Mouse (Mus musculus): ENCODE measurements around the gene Atp6ap1l. TPM values are rescaled to one million over a fixed set of nuclear protein-coding genes. Genes with fewer than 3 reads are reported as not detected.

Atp6ap1l gene
- polyA plus RNA-seq, 1 experiment from 2014 or later: 0.98 TPM

DNA sequence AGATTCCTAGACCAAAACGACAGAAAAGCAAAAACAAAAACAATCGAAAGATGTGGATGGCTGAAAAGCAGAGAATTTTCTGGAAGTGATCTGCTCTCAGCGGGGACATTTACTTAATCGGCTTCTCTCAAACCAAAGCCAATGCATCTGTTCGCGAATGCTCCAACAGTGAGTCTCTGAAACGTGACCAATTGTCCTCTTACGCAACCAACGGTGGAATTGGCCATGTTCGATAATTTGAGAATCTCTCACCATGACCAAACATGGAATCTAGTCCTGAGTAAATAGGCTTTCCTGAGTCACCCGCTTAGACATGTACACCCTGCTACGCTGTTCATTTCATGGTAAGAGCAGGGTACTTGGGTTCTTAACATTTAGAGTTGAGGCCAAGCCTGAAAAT lies 8.3 kb downstream of the Atp6ap1l start:
- Histone ChIP-seq H3K9ac (no peak overlapping the region), H3K4me3 (replicated peaks; ENCODE audit: low read length) (no peak overlapping the region), H3K36me3 (replicated peaks; ENCODE audit: control insufficient read depth, insufficient read depth) (no peaks in the 10 kb centered on the region), H3K4me2 (replicated peaks) (no peak overlapping the region), H3K27ac (no peak overlapping the region), H3K9me3 (ENCODE audit: control insufficient read depth, low read length) (no peaks in the 10 kb centered on the region), H3K27me3 (ENCODE audit: control insufficient read depth, insufficient read depth, low read length) (no peaks in the 10 kb centered on the region), H3K4me1 (replicated peaks; ENCODE audit: control insufficient read depth, insufficient read depth, low read length) (no peaks in the 10 kb centered on the region)
- 92% methylated on average over 12 of the region's 12 CpGs for WGBS
- DNase-seq (ENCODE audit: low spot score) (no peak), ATAC-seq (ENCODE audit: low FRiP score) (no peak)

DNA sequence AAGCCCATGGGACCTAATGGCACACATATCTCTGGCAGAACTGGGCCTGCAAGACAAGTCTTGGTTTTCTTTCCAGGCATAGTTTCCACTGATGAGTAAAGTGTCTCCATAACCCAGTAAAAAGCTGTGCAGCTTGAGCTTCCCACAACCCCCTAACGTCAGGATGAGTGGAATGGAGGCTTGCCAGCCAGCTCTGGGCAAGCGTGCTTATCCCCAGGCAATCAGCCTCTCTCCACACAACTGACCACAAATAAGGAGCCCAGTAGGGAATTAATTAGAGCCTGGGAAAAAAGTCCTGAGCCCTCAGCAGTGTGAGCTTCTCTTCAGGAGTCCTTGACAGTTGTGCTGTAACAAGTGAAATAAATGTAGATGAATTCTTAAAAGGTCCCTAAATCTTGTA lies 9.1 kb downstream of the Atp6ap1l start:
- 29% methylated on average over 2 of the region's 2 CpGs for WGBS
- no peaks in the 10 kb centered on the region for H3K4me1 ChIP-seq (replicated peaks; ENCODE audit: control insufficient read depth, insufficient read depth, low read length)
- peak; percentile 27; the same call in 1 of the 2 replicates for ATAC-seq (ENCODE audit: low FRiP score)
- no peak overlapping the region for H3K9ac ChIP-seq
- no peaks in the 10 kb centered on the region for H3K36me3 ChIP-seq (replicated peaks; ENCODE audit: control insufficient read depth, insufficient read depth)
- H3K27me3 ChIP-seq (ENCODE audit: control insufficient read depth, insufficient read depth, low read length): no peaks in the 10 kb centered on the region
- no peak overlapping the region for H3K4me3 ChIP-seq (replicated peaks; ENCODE audit: low read length)
- DNase-seq (ENCODE audit: low spot score): no peak
- no peak overlapping the region for H3K27ac ChIP-seq
- no peak overlapping the region for H3K4me2 ChIP-seq (replicated peaks)
- H3K9me3 ChIP-seq (ENCODE audit: control insufficient read depth, low read length): no peaks in the 10 kb centered on the region

DNA sequence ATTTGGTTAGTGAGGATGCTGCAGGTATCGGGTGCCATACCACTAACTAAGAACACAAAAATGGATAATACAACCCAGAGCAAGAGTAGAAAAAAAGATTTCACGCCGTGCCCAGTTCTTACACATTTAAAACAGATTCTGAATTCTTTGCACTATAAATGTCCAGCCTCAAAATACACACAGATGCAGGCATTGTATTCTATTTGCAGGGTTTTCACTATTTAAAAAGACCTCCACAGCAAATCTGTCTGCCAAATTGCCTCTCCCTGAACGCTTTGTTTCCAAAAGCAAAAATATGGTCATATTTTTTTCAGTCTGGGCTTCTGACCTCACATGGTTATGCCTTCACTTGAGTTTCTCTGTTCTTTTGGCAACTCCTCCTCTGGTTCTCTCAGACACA lies 10.3 kb downstream of the Atp6ap1l start:
- ATAC-seq (ENCODE audit: low FRiP score): no peak
- no peak overlapping the region for H3K27ac ChIP-seq

DNA sequence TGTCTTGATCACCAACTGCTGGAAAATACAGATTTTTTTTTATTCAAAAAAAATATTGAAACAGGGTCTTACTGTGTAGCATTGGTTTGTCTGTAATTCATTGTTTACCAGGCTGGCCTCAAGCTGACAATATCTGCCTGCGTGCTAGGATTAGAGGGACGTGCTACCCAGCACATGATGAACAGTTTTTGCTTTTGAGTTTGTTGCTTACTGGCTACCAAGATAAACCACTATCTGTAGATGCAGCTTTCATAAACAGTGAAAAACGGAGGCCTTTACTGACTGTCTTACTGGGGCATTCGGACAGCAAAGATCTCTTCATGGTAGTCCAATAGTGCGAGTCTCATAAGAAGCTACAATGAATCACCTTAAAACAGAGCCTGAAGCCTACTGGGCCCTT lies 15.0 kb downstream of the Atp6ap1l start:
- H3K27me3 ChIP-seq (ENCODE audit: control insufficient read depth, insufficient read depth, low read length): no peaks in the 10 kb centered on the region
- WGBS: 88% methylated on average over 5 of the region's 5 CpGs
- H3K4me2 ChIP-seq (replicated peaks): no peak overlapping the region
- H3K27ac ChIP-seq: no peak overlapping the region
- no peak overlapping the region for H3K9ac ChIP-seq
- no peaks in the 10 kb centered on the region for H3K36me3 ChIP-seq (replicated peaks; ENCODE audit: control insufficient read depth, insufficient read depth)
- no peak overlapping the region for H3K4me3 ChIP-seq (replicated peaks; ENCODE audit: low read length)
- no peaks in the 10 kb centered on the region for H3K4me1 ChIP-seq (replicated peaks; ENCODE audit: control insufficient read depth, insufficient read depth, low read length)
- no peak for ATAC-seq (ENCODE audit: low FRiP score)
- H3K9me3 ChIP-seq (ENCODE audit: control insufficient read depth, low read length): no peaks in the 10 kb centered on the region
- DNase-seq (ENCODE audit: low spot score): no peak

More for the DNA sequence above, 10.3 kb downstream of the Atp6ap1l start:
- DNase-seq (ENCODE audit: low spot score): no peak
- H3K9ac ChIP-seq: no peak overlapping the region
- no peaks in the 10 kb centered on the region for H3K27me3 ChIP-seq (ENCODE audit: control insufficient read depth, insufficient read depth, low read length)
- H3K4me1 ChIP-seq (replicated peaks; ENCODE audit: control insufficient read depth, insufficient read depth, low read length): no peaks in the 10 kb centered on the region
- H3K36me3 ChIP-seq (replicated peaks; ENCODE audit: control insufficient read depth, insufficient read depth): no peaks in the 10 kb centered on the region
- H3K4me2 ChIP-seq (replicated peaks): no peak overlapping the region
- 93% methylated on average over 4 of the region's 4 CpGs for WGBS
- no peaks in the 10 kb centered on the region for H3K9me3 ChIP-seq (ENCODE audit: control insufficient read depth, low read length)
- H3K4me3 ChIP-seq (replicated peaks; ENCODE audit: low read length): no peak overlapping the region

DNA sequence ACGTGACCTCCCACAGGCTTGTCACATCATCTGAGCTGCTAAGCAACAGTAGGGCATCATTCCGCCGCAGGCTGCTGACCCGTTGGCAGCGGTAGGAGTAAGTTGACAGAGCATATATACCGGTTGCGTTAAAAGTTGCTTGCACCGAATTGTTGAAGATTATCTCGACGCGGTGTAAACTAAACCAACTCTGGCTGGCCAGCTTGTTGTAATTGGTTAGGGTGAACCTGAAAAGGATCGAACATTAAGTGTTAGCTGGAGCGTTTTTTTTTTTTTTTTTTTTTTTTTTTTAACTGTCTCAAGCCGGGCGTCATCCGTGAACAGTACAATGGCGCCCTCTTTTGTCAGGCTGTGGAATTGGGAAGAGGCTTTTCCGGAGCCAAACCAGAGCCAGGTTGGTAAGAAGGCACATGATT lies 18.6 kb downstream of the Atp6ap1l start:
- Histone ChIP-seq H3K4me2 (replicated peaks) (peak overlapping the region; percentile 63), H3K9ac (no peak overlapping the region), H3K4me1 (replicated peaks; ENCODE audit: control insufficient read depth, insufficient read depth, low read length) (no peaks in the 10 kb centered on the region), H3K27ac (no peak overlapping the region), H3K4me3 (replicated peaks; ENCODE audit: low read length) (peak overlapping the region; percentile 30), H3K9me3 (ENCODE audit: control insufficient read depth, low read length) (no peaks in the 10 kb centered on the region), H3K27me3 (ENCODE audit: control insufficient read depth, insufficient read depth, low read length) (no peaks in the 10 kb centered on the region), H3K36me3 (replicated peaks; ENCODE audit: control insufficient read depth, insufficient read depth) (no peaks in the 10 kb centered on the region)
- under 1% methylated on average over 18 of the region's 18 CpGs for WGBS
- DNase-seq (ENCODE audit: low spot score): peak; percentile 92
- ATAC-seq (ENCODE audit: low FRiP score): peak; percentile 82

DNA sequence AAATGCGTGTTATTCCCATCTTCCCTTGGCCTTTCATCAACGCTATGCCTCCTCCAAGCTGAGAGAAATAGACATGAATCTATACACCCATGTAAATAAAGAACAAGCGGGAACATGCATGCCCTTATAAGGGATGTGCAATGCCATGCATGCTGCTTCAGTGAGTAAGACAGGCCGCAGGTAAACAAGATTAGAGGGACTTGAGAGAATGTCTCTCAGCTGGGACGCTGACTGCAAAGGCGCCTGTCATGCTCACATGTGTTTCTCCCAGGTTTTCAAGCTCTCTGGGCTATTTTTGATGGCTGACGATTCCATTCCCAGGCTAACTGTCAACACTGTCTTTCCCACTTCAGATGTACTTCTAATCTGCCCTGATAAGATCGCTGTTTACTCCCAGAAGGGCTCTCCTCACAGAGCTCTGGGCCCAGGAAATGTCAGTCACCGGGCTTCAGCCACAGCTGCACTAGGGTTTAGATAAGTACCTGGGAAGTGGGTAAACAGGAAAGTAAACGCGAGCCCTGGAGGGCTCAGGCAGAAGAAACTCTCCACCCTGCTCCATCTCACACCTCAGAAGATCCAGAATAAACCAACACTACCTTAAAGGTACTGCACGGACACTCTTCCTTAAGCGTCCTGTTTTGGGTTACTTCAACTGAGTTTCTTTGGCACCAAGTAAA lies 19.2 kb downstream of the Atp6ap1l start:
- DNase-seq (ENCODE audit: low spot score): no peak
- ATAC-seq (ENCODE audit: low FRiP score): peak; percentile 47; the same call in 1 of the 2 replicates
- no peak overlapping the region for H3K27ac ChIP-seq
- WGBS: 56% methylated on average over 13 of the region's 13 CpGs
- H3K9ac ChIP-seq: no peak overlapping the region
- no peaks in the 10 kb centered on the region for H3K36me3 ChIP-seq (replicated peaks; ENCODE audit: control insufficient read depth, insufficient read depth)
- peak overlapping the region; percentile 30 for H3K4me3 ChIP-seq (replicated peaks; ENCODE audit: low read length)
- H3K27me3 ChIP-seq (ENCODE audit: control insufficient read depth, insufficient read depth, low read length): no peaks in the 10 kb centered on the region
- H3K9me3 ChIP-seq (ENCODE audit: control insufficient read depth, low read length): no peaks in the 10 kb centered on the region
- H3K4me2 ChIP-seq (replicated peaks): peak overlapping the region; percentile 63
- no peaks in the 10 kb centered on the region for H3K4me1 ChIP-seq (replicated peaks; ENCODE audit: control insufficient read depth, insufficient read depth, low read length)

DNA sequence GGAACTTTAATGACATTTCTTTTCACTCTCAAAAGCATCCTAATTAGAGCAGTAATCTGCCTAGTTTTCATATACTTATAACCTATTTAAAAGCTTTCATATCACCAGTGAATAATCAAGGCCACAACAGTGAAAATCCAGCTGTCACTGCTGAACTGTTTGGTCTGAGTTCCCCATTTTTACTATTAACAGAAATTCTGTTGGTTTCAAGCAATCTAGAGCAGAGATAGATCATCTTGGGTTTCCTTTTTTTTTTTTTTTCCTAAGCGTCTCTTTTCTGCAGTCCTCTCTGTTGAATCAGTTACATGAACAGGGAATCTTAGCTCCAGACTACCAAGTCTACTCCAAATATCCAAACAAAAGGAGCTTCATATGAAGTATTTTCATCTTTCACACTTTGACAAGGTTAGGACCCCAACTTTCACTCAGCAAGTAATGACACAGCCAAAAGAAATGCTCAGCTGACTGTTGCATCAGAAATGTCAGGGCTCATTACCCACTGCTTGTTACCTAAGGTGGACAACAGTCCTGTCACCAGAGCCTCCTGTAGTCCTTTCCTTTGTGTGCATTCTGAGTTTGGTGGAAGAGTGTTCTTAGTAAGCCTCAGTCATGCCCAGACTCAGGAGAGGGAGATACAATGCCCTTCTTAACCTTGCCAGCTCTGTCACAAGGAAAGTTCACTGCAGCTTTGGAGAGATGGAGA lies 23.3 kb downstream of the Atp6ap1l start:
- no peaks in the 10 kb centered on the region for H3K4me1 ChIP-seq (replicated peaks; ENCODE audit: control insufficient read depth, insufficient read depth, low read length)
- 86% methylated on average over 1 of the region's 1 CpGs for WGBS
- H3K36me3 ChIP-seq (replicated peaks; ENCODE audit: control insufficient read depth, insufficient read depth): no peaks in the 10 kb centered on the region
- no peaks in the 10 kb centered on the region for H3K27me3 ChIP-seq (ENCODE audit: control insufficient read depth, insufficient read depth, low read length)
- no peaks in the 10 kb centered on the region for H3K9me3 ChIP-seq (ENCODE audit: control insufficient read depth, low read length)
- no peak for ATAC-seq (ENCODE audit: low FRiP score)
- H3K4me3 ChIP-seq (replicated peaks; ENCODE audit: low read length): no peak overlapping the region
- no peak for DNase-seq (ENCODE audit: low spot score)
- no peak overlapping the region for H3K27ac ChIP-seq
- H3K9ac ChIP-seq: no peak overlapping the region
- no peak overlapping the region for H3K4me2 ChIP-seq (replicated peaks)

DNA sequence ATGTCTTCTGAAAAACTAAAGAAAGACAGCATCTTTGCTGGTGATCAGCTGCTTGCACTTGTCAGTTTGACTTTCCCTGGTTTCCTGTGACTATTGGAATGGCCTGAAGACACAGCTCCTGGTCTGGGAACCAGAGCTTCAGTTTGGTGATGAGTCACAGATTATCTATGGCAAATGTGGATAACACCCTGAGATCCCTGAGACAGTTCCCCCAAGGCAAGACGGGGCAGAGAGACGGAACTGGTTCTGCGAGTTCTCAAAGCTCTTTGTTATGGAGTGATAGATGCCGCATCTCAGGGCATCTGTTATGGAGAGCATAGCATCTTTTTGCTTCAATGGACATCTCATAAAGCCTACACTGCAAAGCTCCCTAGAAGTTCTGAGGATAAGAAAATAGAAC lies 33.6 kb downstream of the Atp6ap1l start:
- ATAC-seq (ENCODE audit: low FRiP score): no peak
- 44% methylated on average over 4 of the region's 4 CpGs for WGBS

DNA sequence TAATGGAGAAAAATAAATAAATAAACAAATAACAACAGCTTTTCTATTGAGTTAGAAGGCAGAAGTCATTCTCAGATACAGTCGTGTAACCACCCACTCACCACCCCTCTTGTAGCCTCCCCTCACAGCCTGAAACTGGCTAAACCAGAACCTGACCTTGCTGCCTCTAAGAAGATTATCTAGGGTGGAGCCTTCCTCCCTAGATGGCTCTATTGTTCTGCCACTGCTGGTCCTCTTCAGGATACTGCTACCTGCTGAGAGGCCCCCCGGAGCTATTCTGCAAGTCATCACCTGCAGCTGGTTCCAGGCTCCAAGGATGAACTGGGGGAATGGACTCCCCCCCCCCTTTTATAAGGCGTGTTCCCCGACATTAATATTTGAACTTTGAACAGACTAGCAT lies 36.0 kb downstream of the Atp6ap1l start:
- Histone ChIP-seq H3K4me1 (replicated peaks; ENCODE audit: control insufficient read depth, insufficient read depth, low read length) (no peaks in the 10 kb centered on the region), H3K27me3 (ENCODE audit: control insufficient read depth, insufficient read depth, low read length) (no peaks in the 10 kb centered on the region), H3K27ac (no peak overlapping the region), H3K4me2 (replicated peaks) (no peak overlapping the region), H3K36me3 (replicated peaks; ENCODE audit: control insufficient read depth, insufficient read depth) (no peaks in the 10 kb centered on the region), H3K9ac (no peak overlapping the region), H3K9me3 (ENCODE audit: control insufficient read depth, low read length) (no peaks in the 10 kb centered on the region), H3K4me3 (replicated peaks; ENCODE audit: low read length) (no peak overlapping the region)
- ATAC-seq (ENCODE audit: low FRiP score): no peak
- 24% methylated on average over 4 of the region's 4 CpGs for WGBS
- DNase-seq (ENCODE audit: low spot score): no peak

More for the DNA sequence above, 33.6 kb downstream of the Atp6ap1l start:
- Histone ChIP-seq H3K27me3 (ENCODE audit: control insufficient read depth, insufficient read depth, low read length) (no peaks in the 10 kb centered on the region), H3K4me2 (replicated peaks) (no peak overlapping the region), H3K9ac (no peak overlapping the region), H3K36me3 (replicated peaks; ENCODE audit: control insufficient read depth, insufficient read depth) (no peaks in the 10 kb centered on the region), H3K4me3 (replicated peaks; ENCODE audit: low read length) (no peak overlapping the region), H3K4me1 (replicated peaks; ENCODE audit: control insufficient read depth, insufficient read depth, low read length) (no peaks in the 10 kb centered on the region), H3K27ac (no peak overlapping the region), H3K9me3 (ENCODE audit: control insufficient read depth, low read length) (no peaks in the 10 kb centered on the region)
- no peak for DNase-seq (ENCODE audit: low spot score)

Measured in hindbrain, embryonic 14.5 days (tissue).